Mouse (Mus musculus): ENCODE measurements around the gene Ltbp2. TPM values are rescaled to one million over a fixed set of nuclear protein-coding genes. Genes with fewer than 3 reads are reported as not detected.

Gene Ltbp2
- polyA plus RNA-seq (2012; rRNA removed) = 6.1 and 8.1 TPM in 2 replicates

GRCm38 (mm10) chr12:84876481-84877121, at the start of gene Ltbp2:
Ltbp2 (minus strand) TSS chr12:84876532.
- H3K36me3 ChIP-seq (ENCODE audit: control insufficient read depth, insufficient read depth, low read length) = no peaks in the 10 kb centered on the region
- peak within 1 kb of the TSS; percentile 53 for H3K4me3 ChIP-seq (ENCODE audit: low read depth, low read length)
- H3K4me1 ChIP-seq (ENCODE audit: control insufficient read depth, insufficient read depth, insufficient read length, low read length) = peaks cover 13% of the 10 kb centered on the region
- WGBS = 2% methylated on average over 34 of the region's 34 CpGs
- H3K27me3 ChIP-seq (ENCODE audit: control insufficient read depth, insufficient read depth, low read length) = peaks cover 25% of the 10 kb centered on the region
- H3K27ac ChIP-seq (ENCODE audit: insufficient read depth, low read depth, low read length) = no peak within 1 kb of the TSS
- TF ChIP-seq POLR2A (IDR thresholded peaks at IDR 0.05; ENCODE audit: low read depth, low read length) (no peak), CTCF (IDR thresholded peaks at IDR 0.05; ENCODE audit: extremely low read depth, insufficient read length, insufficient replicate concordance, low read depth, low read length) (peak; percentile 94)

DNA sequence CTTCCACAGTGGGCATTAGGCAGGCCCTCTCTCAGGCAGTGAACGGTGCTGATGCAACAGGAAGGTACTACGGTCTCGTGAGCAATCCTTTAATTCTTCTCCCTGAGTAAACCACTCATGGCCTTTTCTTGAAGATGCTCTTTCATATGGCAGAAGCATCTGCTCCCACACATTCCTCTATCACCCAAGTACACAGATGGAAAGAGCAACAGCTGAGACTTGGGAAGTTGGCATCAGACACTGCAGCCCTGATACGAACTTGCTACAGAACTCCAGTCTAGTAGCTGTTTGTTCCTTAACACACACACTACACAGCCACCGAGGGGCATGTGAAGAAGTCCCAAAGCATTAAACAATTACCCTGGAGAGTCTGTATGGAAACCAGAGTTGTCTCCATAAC, 48.0 kb upstream of the Ltbp2 start:
- H3K4me3 ChIP-seq (ENCODE audit: low read depth, low read length) = no peak overlapping the region
- H3K27me3 ChIP-seq (ENCODE audit: control insufficient read depth, insufficient read depth, low read length) = no peaks in the 10 kb centered on the region
- 89% methylated on average over 5 of the region's 5 CpGs for WGBS
- no peak overlapping the region for H3K27ac ChIP-seq (ENCODE audit: insufficient read depth, low read depth, low read length)
- peaks cover 66% of the 10 kb centered on the region for H3K36me3 ChIP-seq (ENCODE audit: control insufficient read depth, insufficient read depth, low read length)
- H3K4me1 ChIP-seq (ENCODE audit: control insufficient read depth, insufficient read depth, insufficient read length, low read length) = no peaks in the 10 kb centered on the region
- TF ChIP-seq POLR2A (IDR thresholded peaks at IDR 0.05; ENCODE audit: low read depth, low read length) = no peak
- TF ChIP-seq CTCF (IDR thresholded peaks at IDR 0.05; ENCODE audit: extremely low read depth, insufficient read length, insufficient replicate concordance, low read depth, low read length) = no peak

DNA sequence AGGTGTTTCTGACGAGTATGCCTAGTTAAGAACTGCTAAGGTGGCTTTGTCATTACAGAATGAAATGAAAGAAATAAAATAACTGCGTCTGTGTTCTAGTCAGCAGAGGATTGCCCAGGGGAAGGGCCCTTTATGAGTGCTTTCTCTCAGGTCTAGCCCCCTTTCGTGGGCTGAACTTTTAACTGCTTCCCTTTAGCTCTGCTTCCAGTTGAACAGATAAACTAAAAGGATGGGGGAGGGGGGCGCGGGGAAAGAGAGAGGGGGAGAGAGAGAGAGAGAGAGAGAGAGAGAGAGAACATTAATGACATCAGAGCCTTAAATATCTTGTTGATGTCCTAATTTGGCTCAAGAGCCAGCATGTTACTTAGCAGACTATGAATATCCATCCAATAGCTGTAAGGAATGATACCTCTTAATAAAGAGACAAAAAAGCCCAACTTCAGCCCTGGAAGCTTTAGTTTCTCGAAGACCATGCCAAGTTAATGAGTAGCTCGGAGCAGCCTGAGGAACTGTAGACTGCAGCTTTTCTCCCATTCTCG, 45.6 kb upstream of the Ltbp2 start:
- no peak for TF ChIP-seq POLR2A (IDR thresholded peaks at IDR 0.05; ENCODE audit: low read depth, low read length)
- TF ChIP-seq CTCF (IDR thresholded peaks at IDR 0.05; ENCODE audit: extremely low read depth, insufficient read length, insufficient replicate concordance, low read depth, low read length) = no peak
- H3K4me1 ChIP-seq (ENCODE audit: control insufficient read depth, insufficient read depth, insufficient read length, low read length) = no peaks in the 10 kb centered on the region
- peaks cover 60% of the 10 kb centered on the region for H3K36me3 ChIP-seq (ENCODE audit: control insufficient read depth, insufficient read depth, low read length)
- no peak overlapping the region for H3K4me3 ChIP-seq (ENCODE audit: low read depth, low read length)
- H3K27ac ChIP-seq (ENCODE audit: insufficient read depth, low read depth, low read length) = no peak overlapping the region
- WGBS = 76% methylated on average over 8 of the region's 8 CpGs
- H3K27me3 ChIP-seq (ENCODE audit: control insufficient read depth, insufficient read depth, low read length) = no peaks in the 10 kb centered on the region

- H3K27me3 ChIP-seq (ENCODE audit: control insufficient read depth, insufficient read depth, low read length) = no peaks in the 10 kb centered on the region
- WGBS = 90% methylated on average over 6 of the region's 6 CpGs
- TF ChIP-seq POLR2A (IDR thresholded peaks at IDR 0.05; ENCODE audit: low read depth, low read length) = no peak
- no peak for TF ChIP-seq CTCF (IDR thresholded peaks at IDR 0.05; ENCODE audit: extremely low read depth, insufficient read length, insufficient replicate concordance, low read depth, low read length)
- H3K4me3 ChIP-seq (ENCODE audit: low read depth, low read length) = no peak overlapping the region
- H3K4me1 ChIP-seq (ENCODE audit: control insufficient read depth, insufficient read depth, insufficient read length, low read length) = no peaks in the 10 kb centered on the region
- no peak overlapping the region for H3K27ac ChIP-seq (ENCODE audit: insufficient read depth, low read depth, low read length)
- H3K36me3 ChIP-seq (ENCODE audit: control insufficient read depth, insufficient read depth, low read length) = peaks cover 41% of the 10 kb centered on the region
These were observed 42.5 kb upstream of the Ltbp2 start for GRCm38 (mm10) chr12:84918809-84919208.

DNA sequence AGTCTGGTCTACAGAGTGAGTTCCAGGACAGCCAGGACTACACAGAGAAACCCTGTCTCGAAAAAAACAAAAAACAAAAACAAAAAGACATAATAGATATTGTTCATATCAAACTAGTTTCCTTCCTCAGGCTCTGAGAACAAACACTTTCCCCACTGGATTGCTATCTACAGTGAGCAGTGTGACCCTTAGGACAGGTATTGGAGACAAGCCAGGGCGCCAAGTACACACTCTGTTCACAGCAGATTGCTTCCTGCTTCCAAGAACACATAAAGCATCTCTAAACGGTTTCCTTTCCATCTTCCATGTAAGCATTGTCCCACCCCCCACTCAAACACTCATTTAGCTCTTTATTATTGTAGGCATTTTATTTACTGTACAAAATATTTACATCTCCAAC, 41.5 kb upstream of the Ltbp2 start:
- H3K36me3 ChIP-seq (ENCODE audit: control insufficient read depth, insufficient read depth, low read length) = peaks cover 37% of the 10 kb centered on the region
- 55% methylated on average over 3 of the region's 3 CpGs for WGBS

GRCm38 (mm10) chr12:84914959-84915358, 38.6 kb upstream of the Ltbp2 start:
- WGBS = 89% methylated on average over 5 of the region's 5 CpGs
- Histone ChIP-seq H3K27me3 (ENCODE audit: control insufficient read depth, insufficient read depth, low read length) (no peaks in the 10 kb centered on the region), H3K4me3 (ENCODE audit: low read depth, low read length) (no peak overlapping the region), H3K36me3 (ENCODE audit: control insufficient read depth, insufficient read depth, low read length) (peaks cover 16% of the 10 kb centered on the region), H3K4me1 (ENCODE audit: control insufficient read depth, insufficient read depth, insufficient read length, low read length) (no peaks in the 10 kb centered on the region), H3K27ac (ENCODE audit: insufficient read depth, low read depth, low read length) (no peak overlapping the region)
- TF ChIP-seq CTCF (IDR thresholded peaks at IDR 0.05; ENCODE audit: extremely low read depth, insufficient read length, insufficient replicate concordance, low read depth, low read length) (no peak), POLR2A (IDR thresholded peaks at IDR 0.05; ENCODE audit: low read depth, low read length) (no peak)

More for the DNA sequence above, 41.5 kb upstream of the Ltbp2 start:
- no peaks in the 10 kb centered on the region for H3K4me1 ChIP-seq (ENCODE audit: control insufficient read depth, insufficient read depth, insufficient read length, low read length)
- no peak overlapping the region for H3K4me3 ChIP-seq (ENCODE audit: low read depth, low read length)
- TF ChIP-seq POLR2A (IDR thresholded peaks at IDR 0.05; ENCODE audit: low read depth, low read length) = no peak
- TF ChIP-seq CTCF (IDR thresholded peaks at IDR 0.05; ENCODE audit: extremely low read depth, insufficient read length, insufficient replicate concordance, low read depth, low read length) = no peak
- no peak overlapping the region for H3K27ac ChIP-seq (ENCODE audit: insufficient read depth, low read depth, low read length)
- H3K27me3 ChIP-seq (ENCODE audit: control insufficient read depth, insufficient read depth, low read length) = no peaks in the 10 kb centered on the region

DNA sequence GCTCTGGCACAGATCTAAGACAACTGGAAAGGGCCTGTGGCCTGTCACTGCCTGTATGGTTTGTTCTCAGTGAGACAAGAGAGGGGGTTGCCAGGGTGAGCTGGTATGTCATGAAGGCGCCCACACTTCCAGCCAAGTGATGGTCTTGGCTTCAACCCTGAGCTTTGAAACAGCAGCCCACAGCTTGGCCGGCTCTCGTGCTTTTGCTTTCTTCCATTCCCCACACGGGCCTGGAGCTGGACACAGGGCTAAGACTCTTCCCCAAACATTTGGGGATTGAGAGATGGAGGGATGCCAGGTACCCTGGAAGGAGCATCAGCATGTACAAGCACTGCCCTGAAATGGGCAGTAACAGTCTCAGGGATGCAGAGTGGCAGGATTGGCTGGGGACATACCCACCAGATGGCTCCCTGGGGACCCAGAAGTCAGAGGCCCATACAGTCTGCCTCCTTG, 36.3 kb upstream of the Ltbp2 start:
- Histone ChIP-seq H3K4me1 (ENCODE audit: control insufficient read depth, insufficient read depth, insufficient read length, low read length) (no peaks in the 10 kb centered on the region), H3K36me3 (ENCODE audit: control insufficient read depth, insufficient read depth, low read length) (peaks cover 2% of the 10 kb centered on the region), H3K27me3 (ENCODE audit: control insufficient read depth, insufficient read depth, low read length) (no peaks in the 10 kb centered on the region), H3K4me3 (ENCODE audit: low read depth, low read length) (no peak overlapping the region), H3K27ac (ENCODE audit: insufficient read depth, low read depth, low read length) (no peak overlapping the region)
- WGBS = 83% methylated on average over 4 of the region's 4 CpGs
- TF ChIP-seq CTCF (IDR thresholded peaks at IDR 0.05; ENCODE audit: extremely low read depth, insufficient read length, insufficient replicate concordance, low read depth, low read length) = no peak
- no peak for TF ChIP-seq POLR2A (IDR thresholded peaks at IDR 0.05; ENCODE audit: low read depth, low read length)

Measured in small intestine, adult 2 months (tissue).